Mouse (Mus musculus) liver, embryonic 14.5 days (tissue): ENCODE measurements around the gene Umps.

Experiments used
- CTCF ChIP-seq: IDR thresholded peaks from 2 replicates; pipeline ENCODE4 v1.5.1; 2016; ENCODE audit warnings: antibody characterized with exemption, low read depth, control low read depth
- EP300 ChIP-seq: IDR thresholded peaks from 2 replicates; pipeline ENCODE4 v1.6.1; 2016; ENCODE audit warnings: antibody characterized with exemption, low read depth

DNA sequence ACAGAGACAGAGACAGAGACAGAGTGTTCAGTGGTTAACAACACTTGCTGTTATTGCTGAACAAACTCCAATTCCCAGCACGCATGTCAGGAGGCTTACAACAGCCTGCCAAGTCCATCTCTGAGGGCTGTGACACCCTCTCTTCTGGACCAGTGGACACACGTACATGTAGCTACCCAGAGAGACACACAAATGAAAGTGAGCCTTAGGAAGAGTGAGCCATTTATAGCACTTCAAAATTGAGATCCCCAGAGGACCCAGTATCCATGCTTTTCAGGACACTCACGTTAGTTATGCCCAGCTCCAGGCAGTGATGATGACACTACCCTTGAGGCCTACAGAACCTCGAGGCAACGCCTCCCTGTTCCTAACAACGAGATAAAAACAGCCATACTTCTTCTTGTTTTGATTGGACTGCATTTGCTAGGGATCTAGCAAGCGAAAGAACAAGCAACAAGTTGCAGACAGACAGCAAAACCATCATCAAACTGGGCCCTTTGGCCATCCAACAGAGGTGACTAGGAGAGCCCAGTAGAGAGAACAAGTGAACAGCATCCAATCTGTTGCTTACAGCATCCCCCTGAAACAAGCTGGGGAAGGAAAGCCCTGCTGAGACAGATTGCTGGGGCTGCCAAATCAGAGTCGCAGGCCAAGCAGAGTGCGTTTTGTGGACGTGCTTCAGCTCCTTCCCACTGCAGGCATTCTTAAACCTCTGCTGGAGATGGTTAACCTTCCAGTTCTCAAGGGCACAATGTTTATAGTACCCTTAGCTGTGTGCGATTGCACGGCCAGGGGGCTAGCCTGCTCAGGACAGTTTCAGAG is 28.3 kb downstream of the Umps start:
- TF ChIP-seq CTCF (no peak), EP300 (no peak)
